Mouse (Mus musculus): Measurements from ENCODE around the gene Fdxacb1.

Gene Fdxacb1

DNA sequence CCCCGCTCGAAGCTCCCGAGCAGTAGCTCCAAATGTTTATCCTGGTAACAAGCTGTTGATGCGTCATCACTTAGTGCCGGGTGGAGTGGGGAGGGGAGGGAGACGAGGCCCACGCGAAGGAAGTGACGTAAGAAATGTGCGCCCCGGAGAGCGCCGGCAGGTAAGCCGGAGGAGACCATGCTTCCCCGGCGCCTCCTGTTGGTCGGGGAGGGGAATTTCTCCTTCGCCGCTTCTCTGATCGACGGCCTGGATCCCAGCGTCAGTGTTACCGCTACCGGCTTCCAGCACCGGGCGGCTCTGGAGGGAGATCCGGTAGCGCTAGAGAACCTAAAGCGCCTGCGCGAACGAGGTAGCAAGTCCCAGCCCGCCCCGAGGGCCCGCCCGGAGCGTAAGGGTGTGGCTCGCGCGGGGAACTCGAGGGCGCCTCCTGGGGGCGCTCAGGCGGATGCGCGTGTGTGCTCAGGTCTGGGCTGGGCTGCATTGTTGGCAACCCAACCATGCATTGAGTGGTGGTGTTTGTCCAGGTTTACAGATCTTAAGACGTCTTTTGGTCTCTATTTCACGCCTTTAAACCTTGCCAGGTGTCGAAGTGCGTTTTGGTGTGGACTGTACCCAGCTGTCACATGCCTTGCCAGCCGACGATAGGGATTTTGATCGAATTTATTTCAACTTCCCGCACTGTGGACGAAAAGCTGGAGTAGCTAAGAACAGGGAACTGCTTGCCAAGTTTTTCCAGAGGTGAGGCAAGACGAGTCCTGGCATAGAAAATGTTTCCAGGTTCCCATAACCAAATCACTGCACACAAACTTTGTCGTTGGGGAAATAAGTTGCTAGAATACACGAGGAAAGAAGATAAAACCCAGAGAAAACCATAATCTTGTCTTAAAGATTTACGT is at the start of gene Fdxacb1:
Fdxacb1 (plus strand) TSS at position 130 of the 896 bp plus-strand sequence.
- peak; percentile 98 for DNase-seq

DNA sequence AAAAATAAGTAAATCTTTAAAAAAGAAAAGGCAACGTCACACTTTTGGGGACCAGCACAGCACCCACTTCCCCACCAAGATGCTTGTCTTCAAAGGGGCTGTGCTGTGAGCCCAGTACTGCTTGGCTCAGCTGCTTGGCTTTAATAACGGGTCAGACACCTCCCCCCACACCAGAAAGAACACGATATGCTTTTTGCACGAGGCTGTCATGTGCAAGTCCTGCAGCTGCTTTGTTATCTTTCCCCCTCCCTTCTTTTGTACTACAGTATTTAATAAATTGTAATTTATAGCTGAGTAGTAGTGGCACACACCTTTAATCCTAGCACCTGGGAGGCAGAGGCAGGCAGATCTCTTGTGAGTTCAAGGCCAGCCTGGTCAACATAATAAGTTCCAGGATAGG is 49.2 kb upstream of the Fdxacb1 start:
- DNase-seq = no peak

GRCm38 (mm10) chr9:50721061-50721460 is 47.0 kb upstream of the Fdxacb1 start:
- no peak for DNase-seq

DNA sequence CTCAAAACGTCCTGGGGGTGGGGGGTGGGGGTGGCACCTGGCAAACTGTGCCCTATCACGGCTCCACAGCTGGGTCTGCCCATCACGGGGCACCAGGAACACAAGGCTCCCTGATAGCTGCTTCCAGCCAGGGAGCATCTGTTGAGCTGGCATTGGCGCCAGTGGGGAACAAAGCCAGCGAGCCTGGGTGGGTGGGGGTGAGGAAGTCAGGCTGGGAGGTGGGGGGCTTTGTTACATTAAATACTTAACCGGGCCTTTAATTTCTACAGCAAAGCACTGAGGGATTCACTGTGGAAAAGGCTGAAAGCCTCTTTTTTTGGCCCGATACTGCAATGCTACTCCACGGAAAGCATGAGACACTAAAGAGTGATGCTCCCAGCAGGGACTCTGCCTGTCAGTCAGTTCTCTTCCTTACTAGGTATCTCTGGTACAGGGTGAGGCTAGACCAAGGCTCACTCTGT is 45.6 kb upstream of the Fdxacb1 start:
- peak; percentile 55 for DNase-seq

DNA sequence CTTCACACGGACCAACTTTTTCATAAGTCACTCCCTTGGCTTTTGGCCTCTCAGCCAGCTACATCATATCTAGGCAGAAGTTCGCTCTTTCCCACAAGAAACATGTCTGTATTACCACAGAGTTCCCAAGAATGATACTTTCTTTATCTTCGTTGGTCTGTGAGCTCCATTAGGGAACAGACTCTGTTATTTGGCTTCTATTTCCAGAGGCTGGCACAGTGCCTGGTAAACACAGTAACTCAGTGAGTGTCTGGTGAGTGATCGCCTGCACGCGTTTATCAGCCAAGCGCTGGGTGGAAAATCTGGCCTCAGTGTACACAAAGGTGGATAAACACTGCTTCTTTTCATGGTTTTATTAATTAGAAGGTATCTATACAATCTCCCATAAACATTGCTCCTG is 44.6 kb upstream of the Fdxacb1 start:
- DNase-seq = peak; percentile 87

GRCm38 (mm10) chr9:50724147-50724546 is 43.9 kb upstream of the Fdxacb1 start:
- DNase-seq = no peak

- DNase-seq = no peak
These were observed 43.2 kb upstream of the Fdxacb1 start for GRCm38 (mm10) chr9:50724661-50725330.

DNA sequence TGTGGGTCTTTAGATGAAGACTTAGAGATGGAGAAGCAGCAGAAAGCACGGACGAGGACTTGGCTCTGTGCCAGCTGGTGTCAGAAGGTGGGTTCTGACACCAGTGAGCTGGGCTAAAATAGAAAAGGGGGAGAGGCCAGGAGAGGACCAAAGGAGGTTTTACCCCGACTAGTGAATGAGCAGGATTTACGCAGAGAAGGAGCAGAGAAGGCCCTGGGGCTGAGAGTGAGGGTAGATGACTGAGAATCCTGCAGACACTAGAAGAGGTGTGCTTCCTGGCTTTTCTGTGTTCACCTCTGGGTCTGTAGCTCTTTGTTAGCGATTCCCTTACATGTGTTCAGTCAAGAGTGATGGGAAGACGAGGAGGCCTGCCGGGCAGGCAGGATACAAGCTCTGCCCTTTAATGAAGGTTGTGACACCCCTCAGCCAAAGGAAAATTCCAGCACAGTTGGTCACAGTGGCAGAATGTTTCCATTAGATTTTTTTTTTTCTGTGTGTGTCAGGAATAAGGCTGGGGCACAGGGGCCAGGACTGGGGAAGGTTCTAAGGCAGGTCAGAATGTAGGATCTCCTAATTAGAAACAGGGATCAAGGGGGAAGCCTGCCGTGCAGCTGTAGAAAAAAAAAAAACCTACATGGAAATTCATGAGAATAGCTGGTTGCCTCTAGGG is 42.0 kb upstream of the Fdxacb1 start:
- peak; percentile 50 for DNase-seq

DNA sequence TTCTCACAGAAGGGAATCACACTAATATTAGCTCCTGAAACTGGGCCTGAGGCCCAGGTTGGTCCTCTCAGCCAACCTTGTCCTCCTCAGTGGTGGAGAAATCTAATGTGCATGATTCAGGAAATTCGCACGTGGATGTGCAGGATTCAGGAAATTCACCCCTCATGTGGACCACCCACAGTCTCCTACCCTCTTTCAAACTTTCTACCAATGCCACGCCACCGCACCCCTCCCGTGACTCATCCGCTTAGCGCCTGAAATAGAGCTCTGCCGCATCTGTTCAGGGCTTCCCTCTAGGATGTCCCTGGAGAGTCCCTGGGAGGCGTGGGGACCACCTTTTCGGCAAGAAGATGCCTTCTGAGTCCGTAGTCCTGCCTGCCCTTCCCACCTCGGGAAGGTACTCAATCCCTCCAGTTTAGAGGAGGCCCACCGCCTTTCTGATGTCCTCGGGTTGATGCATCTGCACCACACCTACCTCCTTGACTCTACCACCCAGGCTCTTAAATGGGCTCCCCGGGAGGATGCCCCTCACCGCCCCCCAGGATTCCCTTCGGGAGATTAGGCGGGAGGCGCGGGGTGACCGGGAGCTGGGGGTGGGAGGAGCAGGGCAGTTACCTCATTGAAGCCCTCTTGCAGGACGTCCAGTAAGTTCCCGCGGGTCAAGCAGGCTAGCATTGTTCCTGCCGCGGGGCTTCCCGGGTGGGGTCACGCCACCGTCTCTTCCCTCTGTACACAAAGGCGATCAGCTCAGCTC is 40.7 kb upstream of the Fdxacb1 start:
- peak; percentile 64 for DNase-seq

DNA sequence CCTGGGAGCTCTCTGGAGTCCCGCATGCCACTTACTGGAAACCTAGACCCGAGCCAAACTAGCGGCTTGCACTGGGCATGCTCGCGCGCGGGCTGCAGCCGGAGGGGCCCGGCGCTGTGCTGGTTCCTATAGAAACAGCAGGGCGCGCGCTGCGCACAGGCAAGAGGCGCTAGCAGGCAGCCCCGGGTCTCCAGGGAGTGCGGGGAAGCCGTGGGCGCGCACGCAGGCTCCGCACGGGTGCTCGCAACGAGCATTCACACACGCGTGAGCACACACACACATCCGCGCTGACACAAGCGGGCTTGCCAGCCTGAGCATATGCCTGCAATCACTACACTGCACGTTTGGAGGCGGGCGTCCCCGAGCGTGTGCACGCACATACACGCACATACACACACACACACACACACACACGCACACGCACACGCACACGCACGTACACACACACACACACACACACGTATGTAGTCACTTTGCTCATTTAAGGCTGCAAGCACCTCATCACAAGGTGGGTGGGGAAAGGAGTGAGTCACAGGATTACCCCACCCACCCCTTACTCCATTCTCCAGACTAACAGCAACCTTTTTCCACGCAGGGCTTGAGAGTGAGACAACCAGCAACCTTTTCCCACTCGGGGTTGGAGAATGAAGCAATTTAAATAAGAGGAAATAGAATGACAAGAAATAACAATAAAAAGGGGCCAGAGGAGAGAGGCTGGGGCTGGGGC is 39.9 kb upstream of the Fdxacb1 start:
- peak; percentile 78 for DNase-seq

- DNase-seq = no peak
These were observed 38.4 kb upstream of the Fdxacb1 start for GRCm38 (mm10) chr9:50729600-50729999.

DNA sequence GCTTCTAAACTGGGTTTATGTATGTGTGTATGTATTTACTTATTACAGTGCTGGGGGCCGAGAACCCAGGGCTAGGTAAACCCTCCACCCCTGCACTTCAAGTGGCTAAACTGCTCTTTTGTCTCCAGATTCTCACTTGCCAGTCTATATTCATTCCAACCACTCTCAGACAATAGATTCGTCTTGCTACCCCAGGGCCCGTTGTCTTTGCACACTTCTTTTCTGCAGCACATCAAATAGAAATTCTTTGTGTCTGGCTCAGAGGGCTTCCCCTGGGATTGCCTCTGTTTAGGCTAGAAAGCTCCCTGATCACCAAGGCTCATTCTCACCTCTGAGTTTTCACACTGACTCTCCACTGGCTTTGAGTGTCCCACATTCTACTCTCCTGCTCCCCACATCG is 35.5 kb upstream of the Fdxacb1 start:
- no peak for DNase-seq

- peak; percentile 66 for DNase-seq
These were observed 33.0 kb upstream of the Fdxacb1 start for GRCm38 (mm10) chr9:50734989-50735388.

DNA sequence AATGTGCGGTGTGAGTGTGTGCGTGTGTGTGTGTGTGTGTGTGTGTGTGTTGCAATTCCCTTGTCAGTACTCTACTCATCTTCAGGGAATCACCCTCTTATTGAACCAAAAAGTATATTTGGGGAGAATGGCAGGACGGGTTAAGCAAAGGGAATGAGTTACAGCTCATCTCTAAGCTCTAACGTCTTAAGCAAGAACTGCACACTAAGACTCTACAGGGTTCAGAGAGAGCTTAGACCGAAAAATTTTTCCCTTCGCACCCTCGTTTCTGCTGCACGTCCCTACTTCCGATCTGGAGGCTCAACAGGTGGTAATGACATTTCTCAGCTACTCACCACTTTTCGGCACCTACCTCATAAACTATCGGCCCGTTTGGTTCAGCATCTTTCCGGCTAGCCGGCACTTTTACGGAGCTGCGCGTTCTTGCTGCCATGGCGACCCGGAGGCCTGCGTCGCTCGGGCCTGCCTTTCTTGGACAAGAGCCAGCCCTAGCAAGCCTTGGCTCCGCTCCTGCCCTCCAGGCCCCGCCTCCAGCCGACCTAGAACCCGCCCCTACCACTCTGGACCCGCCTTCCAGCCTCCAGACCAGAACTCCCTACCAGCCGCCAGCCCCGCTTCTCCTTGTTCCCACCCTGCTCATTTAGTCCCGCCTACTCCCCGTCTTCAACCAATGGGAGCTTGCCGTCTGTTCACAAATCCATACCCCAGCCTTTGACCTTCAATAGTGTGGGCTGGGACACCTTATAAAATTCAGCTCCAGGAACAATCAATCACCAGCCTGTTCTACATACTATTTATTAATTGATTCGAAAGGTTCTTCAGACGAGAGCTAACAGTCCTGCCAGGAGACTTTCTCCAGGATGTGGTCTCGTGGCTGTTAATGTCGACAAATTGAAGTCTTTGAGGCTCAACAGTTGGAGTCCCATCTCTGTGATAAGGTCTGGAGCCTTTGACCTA is 28.8 kb upstream of the Fdxacb1 start, which contains the start of gene Dixdc1:
Dixdc1 (minus strand) TSS at position 604 of the 957 bp plus-strand sequence.
- peak; percentile 82 for DNase-seq

GRCm38 (mm10) chr9:50740867-50741784 is 26.9 kb upstream of the Fdxacb1 start:
- no peak for DNase-seq

DNA sequence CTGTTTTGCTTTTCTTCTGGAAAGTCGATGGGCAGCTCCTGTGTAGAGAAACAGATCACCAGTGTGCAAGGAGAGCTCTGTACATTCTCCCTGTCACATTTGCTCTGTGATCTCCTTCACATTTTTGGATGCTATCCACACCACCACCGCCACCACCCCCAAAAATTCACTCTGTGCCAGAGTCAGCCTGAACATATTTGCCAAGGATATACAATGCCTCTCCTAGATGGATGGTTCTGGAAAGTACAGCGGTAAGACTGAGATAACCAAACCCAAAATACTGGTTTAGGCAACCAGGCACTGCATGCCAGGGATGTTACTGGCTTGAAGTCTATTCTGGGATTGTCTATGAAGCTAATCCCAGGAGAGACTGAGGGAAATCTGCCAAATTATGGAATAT is 25.8 kb upstream of the Fdxacb1 start:
- DNase-seq = no peak

- no peak for DNase-seq
These were observed 25.3 kb upstream of the Fdxacb1 start for GRCm38 (mm10) chr9:50742744-50743143.

DNA sequence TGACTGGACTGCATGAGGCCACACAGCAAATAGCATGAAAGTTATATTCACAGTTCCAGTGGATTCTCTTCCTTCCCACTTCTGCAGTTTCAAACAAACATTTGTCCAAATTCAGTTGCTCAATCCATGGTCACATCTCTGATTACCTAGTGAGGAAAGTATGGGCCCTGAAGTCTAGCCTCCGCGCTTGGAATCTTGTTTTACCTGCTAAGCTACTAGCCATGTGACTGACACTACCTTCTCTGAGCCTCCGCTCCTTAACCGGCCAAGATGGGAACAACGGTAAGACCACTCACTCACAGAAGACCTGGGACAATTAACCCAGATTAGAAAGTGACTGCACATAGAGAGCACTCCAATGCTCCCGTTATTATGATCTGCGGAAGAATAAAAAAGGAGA is 22.2 kb upstream of the Fdxacb1 start:
- DNase-seq = no peak

DNA sequence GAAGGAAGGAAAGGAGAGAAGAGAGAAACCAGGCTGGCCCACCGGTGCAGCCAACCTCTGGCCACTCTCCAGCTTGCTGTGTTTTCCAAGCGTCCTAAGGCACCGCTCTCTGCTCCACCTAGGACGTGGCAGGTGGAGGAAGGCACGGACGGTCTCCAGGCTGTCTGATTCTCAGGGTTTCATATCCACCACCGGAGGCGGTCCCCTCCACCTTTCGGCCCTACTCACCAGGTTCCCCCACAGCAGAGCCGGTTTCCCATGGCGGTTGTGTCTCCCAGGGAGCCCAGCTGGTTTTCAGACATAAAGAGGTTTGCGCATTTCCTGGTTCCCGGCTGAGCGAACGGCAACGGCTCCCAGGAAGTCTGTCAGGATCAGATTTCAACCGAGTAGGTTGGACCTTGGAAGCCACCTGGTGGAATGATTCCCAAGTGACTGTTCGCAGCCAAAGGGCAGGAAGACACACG is 21.8 kb upstream of the Fdxacb1 start, which contains the start of gene 2310030G06Rik:
2310030G06Rik (minus strand) TSS at position 323 of the 464 bp plus-strand sequence.
- DNase-seq = no peak
